Mouse (Mus musculus) heart, postnatal 0 days (tissue): ENCODE results near the gene Fnbp1. TPM values are rescaled to one million over a fixed set of nuclear protein-coding genes. Genes with fewer than 3 reads are reported as not detected.
A peak's percentile ranks its signal among the peaks of the same experiment; 100 is the strongest.

Source experiments
- ATAC-seq: fragments of 200-750 bp; cut with Nextera tagmentation; 2 replicates; pipeline ENCODE4 v1.8.0; 2017; ENCODE audit warnings: low read depth, moderate number of reproducible peaks, moderate library complexity; ENCODE audit not compliant: insufficient read depth
- DNase-seq: peaks from one replicate; pipeline ENCODE4 v3.0.0-alpha.2; 2016; ENCODE audit warnings: low spot score
- H3K27ac ChIP-seq: fragments of 300-500 bp; sonication (generic); 2 replicates; pipeline ENCODE4 v1.5.1; 2014; ENCODE audit warnings: low read depth, mild to moderate bottlenecking
- H3K27me3 ChIP-seq: fragments of 300-500 bp; sonication (generic); 2 replicates; pipeline ENCODE4 v1.6.1; 2014; ENCODE audit warnings: low read length, mixed read lengths; ENCODE audit not compliant: control insufficient read depth, insufficient read depth
- H3K36me3 ChIP-seq: fragments of 300-500 bp; sonication (generic); replicated peaks from 2 replicates; pipeline ENCODE4 v1.6.1; 2014; ENCODE audit warnings: low read length, mixed read lengths; ENCODE audit not compliant: control insufficient read depth, insufficient read depth
- H3K4me1 ChIP-seq: fragments of 300-500 bp; sonication (generic); 2 replicates; pipeline ENCODE4 v1.6.1; 2014; ENCODE audit warnings: antibody characterized with exemption; ENCODE audit not compliant: control insufficient read depth, insufficient read depth
- H3K4me2 ChIP-seq: fragments of 300-500 bp; sonication (generic); 2 replicates; pipeline ENCODE4 v1.6.1; 2014; ENCODE audit warnings: low read depth, mild to moderate bottlenecking, low read length, moderate library complexity
- H3K4me3 ChIP-seq: fragments of 300-500 bp; sonication (generic); 2 replicates; pipeline ENCODE4 v1.5.1; 2014; ENCODE audit warnings: low read depth, low read length
- H3K9ac ChIP-seq: fragments of 300-500 bp; sonication (generic); replicated peaks from 2 replicates; pipeline ENCODE4 v1.6.1; 2014; ENCODE audit warnings: low read depth, low read length, mixed read lengths
- H3K9me3 ChIP-seq: fragments of 300-500 bp; sonication (generic); replicated peaks from 2 replicates; pipeline ENCODE4 v1.6.1; 2016; ENCODE audit warnings: low read length; ENCODE audit not compliant: control insufficient read depth
- CTCF ChIP-seq: IDR thresholded peaks from 2 replicates; pipeline ENCODE4 v1.5.1; 2016; ENCODE audit warnings: antibody characterized with exemption, control low read depth, low read depth
- EP300 ChIP-seq: IDR thresholded peaks from 2 replicates; pipeline ENCODE4 v1.6.1; 2016; ENCODE audit warnings: antibody characterized with exemption, low read depth
- WGBS: fragments of 180-500 bp; shearing (Covaris S2); extraction: QIAGEN DNeasy Blood & Tissue Kit; methylation state at CpG from one replicate; pipeline ENCODE4 v1.1.7; 2014; 5-methylcytosine and 5-hydroxymethylcytosine counted together
- polyA plus RNA-seq: library from polyadenylated mRNA; unstranded; fragments of >200 nt; fragmentation: Nextera tagmentation; extraction: Ambion mirVana; gene quantifications from 2 replicates; pipeline ENCODE4 v1.2.1, GENCODE M21; 2015
- total RNA-seq: library from RNA; depleted of rRNA; stranded (reverse); fragments of >200 nt; gene quantifications from 2 replicates; pipeline ENCODE4 v1.2.3, GENCODE M21; 2014; ENCODE audit warnings: low replicate concordance; rRNA removed

Gene Fnbp1
- total and polyA plus RNA-seq, 2 experiments from 2014 or later, result 6.4 to 11.4 TPM

GRCm38 (mm10) chr2:30981790-30982513, 159.9 kb downstream of the Fnbp1 start, which contains the start of the genes BC005624 and Usp20:
Gene BC005624 (minus strand): TSS chr2:30982201.
Gene Usp20 (plus strand): TSS chr2:30982279.
- peak; percentile 100 for DNase-seq
- Histone ChIP-seq H3K4me1 (peaks cover 9% of the 10 kb centered on the region; the same call in 1 of the 2 replicates), H3K4me3 (peak within 1 kb of the TSS; percentile 68), H3K9ac (peak within 1 kb of the TSS; percentile 47), H3K36me3 (peaks cover 25% of the 10 kb centered on the region), H3K27me3 (no peaks in the 10 kb centered on the region), H3K27ac (peak within 1 kb of the TSS; percentile 53), H3K9me3 (no peaks in the 10 kb centered on the region), H3K4me2 (peak within 1 kb of the TSS; percentile 83)
- under 1% methylated on average over 64 of the region's 66 CpGs for WGBS
- TF ChIP-seq CTCF (peak; percentile 13; the same call in 1 of the 2 replicates), EP300 (no peak)
- ATAC-seq, result peak; percentile 96

Other genes with a start within 250 kb of the Fnbp1 start
- 1.1 and 1.5 TPM in 2 replicates for gene Ptges, start 212.1 kb downstream of the Fnbp1 start, total RNA-seq
- gene Ptges, start 212.1 kb downstream of the Fnbp1 start, polyA plus RNA-seq, result 1.2 and 1.4 TPM in 2 replicates
- gene Tor1b, start 189.0 kb downstream of the Fnbp1 start, total RNA-seq, result 39.8 and 45.4 TPM in 2 replicates
- gene Tor1b, start 189.0 kb downstream of the Fnbp1 start, polyA plus RNA-seq, result 19.0 and 20.4 TPM in 2 replicates
- gene Tor1a, start 174.1 kb downstream of the Fnbp1 start, total RNA-seq, result 27.1 and 43.9 TPM in 2 replicates
- 32.7 and 35.0 TPM in 2 replicates for gene Tor1a, start 174.1 kb downstream of the Fnbp1 start, polyA plus RNA-seq
- gene BC005624, start 159.8 kb downstream of the Fnbp1 start, total RNA-seq, result 7.6 and 13.8 TPM in 2 replicates
- 21.1 and 23.7 TPM in 2 replicates for gene BC005624, start 159.8 kb downstream of the Fnbp1 start, polyA plus RNA-seq
- gene Usp20, start 159.7 kb downstream of the Fnbp1 start, total RNA-seq, result 78.4 and 81.7 TPM in 2 replicates
- gene Usp20, start 159.7 kb downstream of the Fnbp1 start, polyA plus RNA-seq, result 27.6 and 31.2 TPM in 2 replicates
- gene Gpr107, start 10.3 kb upstream of the Fnbp1 start, total RNA-seq, result 42.2 and 69.4 TPM in 2 replicates
- gene Gpr107, start 10.3 kb upstream of the Fnbp1 start, polyA plus RNA-seq, result 19.1 and 20.3 TPM in 2 replicates
- 24.9 and 31.4 TPM in 2 replicates for gene Ncs1, start 103.8 kb upstream of the Fnbp1 start, total RNA-seq
- gene Ncs1, start 103.8 kb upstream of the Fnbp1 start, polyA plus RNA-seq, result 17.7 and 18.6 TPM in 2 replicates
- gene Hmcn2, start 172.4 kb upstream of the Fnbp1 start, total RNA-seq, result 0.35 and 3.1 TPM in 2 replicates
- 0.67 and 0.77 TPM in 2 replicates for gene Hmcn2, start 172.4 kb upstream of the Fnbp1 start, polyA plus RNA-seq